Mouse (Mus musculus) kidney, adult 2 months (tissue): ENCODE data around the gene Fam83f. TPM values are rescaled to one million over a fixed set of nuclear protein-coding genes. Genes with fewer than 3 reads are reported as not detected.

ENCODE experiments used
- DNase-seq: peaks from one replicate; pipeline ENCODE4 v3.0.0; 2021
- H3K27ac ChIP-seq: fragments of 200-500 bp; 2 replicates; pipeline ENCODE4 v1.5.1; 2012; ENCODE audit warnings: low read depth, low read length, control low read depth, inconsistent platforms; ENCODE audit not compliant: insufficient read depth
- H3K27me3 ChIP-seq: fragments of 200-500 bp; replicated peaks from 2 replicates; pipeline ENCODE4 v1.6.1; 2012; ENCODE audit warnings: mild to moderate bottlenecking, moderate library complexity, low read length, inconsistent platforms; ENCODE audit not compliant: control insufficient read depth, insufficient read depth
- H3K36me3 ChIP-seq: fragments of 200-500 bp; 2 replicates; pipeline ENCODE4 v1.6.1; 2012; ENCODE audit warnings: mild to moderate bottlenecking, moderate library complexity, low read length, inconsistent platforms; ENCODE audit not compliant: control insufficient read depth, insufficient read depth
- H3K4me1 ChIP-seq: fragments of 200-500 bp; 2 replicates; pipeline ENCODE4 v1.6.1; 2011; ENCODE audit warnings: low read length; ENCODE audit not compliant: control insufficient read depth, insufficient read depth
- H3K4me3 ChIP-seq: fragments of 200-500 bp; 2 replicates; pipeline ENCODE4 v1.5.1; 2011; ENCODE audit warnings: mild to moderate bottlenecking, low read depth, low read length, control low read depth; ENCODE audit not compliant: insufficient read depth
- CTCF ChIP-seq: fragments of 200-500 bp; conservative IDR thresholded peaks from 2 replicates; pipeline ENCODE4 v1.5.1; 2011; ENCODE audit warnings: low read depth, mild to moderate bottlenecking, control low read depth, low read length, moderate library complexity, mixed read lengths; ENCODE audit not compliant: insufficient read depth, insufficient read length
- POLR2A ChIP-seq: fragments of 200-500 bp; IDR thresholded peaks from one replicate; pipeline ENCODE4 v1.6.1; 2011; ENCODE audit warnings: low read depth, low read length, control low read depth
- WGBS: fragments of 180-500 bp; shearing (Covaris S2); methylation state at CpG from one replicate; pipeline ENCODE4 v1.1.7; 2018; 5-methylcytosine and 5-hydroxymethylcytosine counted together
- polyA plus RNA-seq: library from polyadenylated mRNA; depleted of rRNA; stranded (reverse); fragments of >200 nt; gene quantifications from 2 replicates; pipeline ENCODE4 v1.2.3, GENCODE M21; 2012

The Fam83f gene
- polyA plus RNA-seq, 1 experiment, result 2.8 TPM

DNA sequence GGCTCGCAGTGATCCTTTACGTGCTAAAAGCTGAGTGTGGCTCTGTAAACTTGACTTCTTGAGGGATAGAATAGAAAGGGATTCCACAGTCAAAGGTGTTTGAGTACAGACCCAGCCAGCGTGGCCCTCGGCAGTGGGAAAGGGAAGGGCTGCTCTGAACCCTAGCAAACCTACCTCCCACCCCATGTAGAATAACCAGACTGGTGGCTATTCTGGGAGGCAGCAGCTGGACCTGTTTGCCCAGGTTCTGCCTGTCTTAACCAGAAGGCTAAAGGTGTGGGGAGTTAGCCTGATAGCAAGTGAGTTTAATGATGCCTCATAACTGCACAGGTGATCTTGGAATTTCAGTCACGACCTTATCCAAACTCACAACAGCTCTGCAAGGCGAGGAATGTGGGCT is 11.5 kb downstream of the Fam83f start:
- H3K27ac ChIP-seq, result peak overlapping the region; percentile 26; the same call in 1 of the 2 replicates
- WGBS, result 72% methylated on average over 6 of the region's 6 CpGs
- H3K4me1 ChIP-seq, result peaks cover 42% of the 10 kb centered on the region

DNA sequence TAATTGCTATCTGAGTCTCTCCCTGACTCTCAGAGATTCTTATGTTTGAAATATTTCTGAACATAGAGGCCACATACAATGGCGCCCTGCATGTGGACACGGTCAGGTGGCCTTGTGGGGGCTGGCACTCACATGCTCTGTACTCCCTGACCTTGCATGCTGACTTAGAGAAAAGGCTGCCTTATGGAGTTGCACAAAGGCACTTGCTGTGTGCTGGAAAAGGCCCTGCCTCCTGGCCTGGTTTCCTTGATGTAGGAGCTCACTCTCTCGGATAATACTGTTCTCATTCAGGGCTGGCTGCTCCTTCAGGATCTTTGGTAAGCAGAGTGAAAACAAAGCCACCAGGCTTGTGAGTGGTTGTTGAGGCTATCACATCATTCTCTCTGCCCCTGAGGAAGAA is 12.3 kb downstream of the Fam83f start:
- TF ChIP-seq CTCF (no peak), POLR2A (no peak)
- peak; percentile 47 for DNase-seq
- H3K4me3 ChIP-seq, result no peak overlapping the region
- H3K36me3 ChIP-seq, result no peaks in the 10 kb centered on the region
- H3K4me1 ChIP-seq, result peaks cover 42% of the 10 kb centered on the region
- H3K27ac ChIP-seq, result peak overlapping the region; percentile 14; the same call in 1 of the 2 replicates
- H3K27me3 ChIP-seq, result no peaks in the 10 kb centered on the region
- WGBS, result 27% methylated on average over 3 of the region's 3 CpGs

More for the DNA sequence above, 11.5 kb downstream of the Fam83f start:
- peak; percentile 66 for DNase-seq
- Histone ChIP-seq H3K27me3 (no peaks in the 10 kb centered on the region), H3K36me3 (no peaks in the 10 kb centered on the region), H3K4me3 (no peak overlapping the region)
- TF ChIP-seq CTCF, result no peak
- no peak for TF ChIP-seq POLR2A

DNA sequence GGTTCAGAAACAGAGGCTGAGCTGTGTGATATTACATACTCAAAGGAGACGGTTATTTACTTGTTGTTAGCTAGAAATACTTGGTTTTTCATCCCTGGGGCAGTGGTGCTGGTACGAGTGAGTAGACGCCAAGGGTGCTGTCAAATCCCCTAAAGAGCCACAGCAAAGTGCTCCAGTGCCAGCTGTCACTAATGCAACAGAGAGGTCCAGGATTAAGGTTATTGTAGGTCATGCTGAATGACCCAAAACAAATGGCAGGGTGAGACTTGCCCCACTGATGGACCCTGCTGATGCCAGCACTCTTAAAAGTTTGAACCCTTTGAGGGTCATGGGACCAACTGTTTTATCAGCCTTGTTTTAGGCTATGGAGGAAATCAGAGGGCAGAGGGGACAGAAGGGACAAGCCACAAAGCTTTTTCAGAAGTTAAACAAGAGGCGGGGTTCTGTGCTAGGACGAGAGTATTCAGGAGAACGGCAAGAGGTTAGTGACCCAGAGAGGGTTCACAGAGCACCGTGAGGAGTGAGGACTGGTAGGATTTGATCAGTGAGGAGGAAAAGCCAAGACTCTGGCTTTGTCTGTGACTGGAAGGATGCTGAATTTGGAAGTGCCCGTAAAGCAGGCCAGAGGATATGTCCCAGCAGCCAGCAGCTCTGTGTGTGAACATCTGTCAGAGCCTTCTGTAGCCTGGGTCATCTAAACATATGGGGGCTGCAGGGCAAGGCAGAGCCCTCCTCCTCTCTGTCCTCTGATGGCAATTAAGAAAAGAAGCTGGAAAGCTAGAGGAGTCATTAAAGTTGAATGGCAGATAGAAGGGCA is 13.3 kb downstream of the Fam83f start:
- peaks cover 35% of the 10 kb centered on the region for H3K4me1 ChIP-seq

DNA sequence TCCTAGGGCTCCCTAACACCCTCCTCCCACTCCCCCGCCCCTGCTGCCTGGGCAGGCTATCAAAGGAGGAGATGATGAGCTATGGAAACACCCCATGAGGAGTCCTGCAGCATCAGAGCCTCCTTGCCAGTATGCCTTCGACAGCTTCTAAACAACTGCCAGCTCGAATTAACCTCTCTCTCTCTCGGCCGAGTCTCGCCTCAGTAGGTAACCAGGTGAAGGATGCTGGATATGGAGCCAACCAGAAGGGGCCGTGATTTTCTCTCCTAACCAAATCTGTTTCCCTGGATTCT is 13.9 kb downstream of the Fam83f start:
- Histone ChIP-seq H3K4me3 (no peak overlapping the region), H3K4me1 (peaks cover 31% of the 10 kb centered on the region), H3K27ac (no peak overlapping the region), H3K36me3 (no peaks in the 10 kb centered on the region), H3K27me3 (no peaks in the 10 kb centered on the region)
- TF ChIP-seq POLR2A (no peak), CTCF (no peak)
- WGBS, result 52% methylated on average over 7 of the region's 7 CpGs
- no peak for DNase-seq

More for the DNA sequence above, 13.3 kb downstream of the Fam83f start:
- H3K36me3 ChIP-seq, result no peaks in the 10 kb centered on the region
- peak; percentile 30 for DNase-seq
- TF ChIP-seq POLR2A (no peak), CTCF (no peak)
- no peak overlapping the region for H3K27ac ChIP-seq
- H3K4me3 ChIP-seq, result no peak overlapping the region
- no peaks in the 10 kb centered on the region for H3K27me3 ChIP-seq
- WGBS, result 32% methylated on average over 8 of the region's 8 CpGs

DNA sequence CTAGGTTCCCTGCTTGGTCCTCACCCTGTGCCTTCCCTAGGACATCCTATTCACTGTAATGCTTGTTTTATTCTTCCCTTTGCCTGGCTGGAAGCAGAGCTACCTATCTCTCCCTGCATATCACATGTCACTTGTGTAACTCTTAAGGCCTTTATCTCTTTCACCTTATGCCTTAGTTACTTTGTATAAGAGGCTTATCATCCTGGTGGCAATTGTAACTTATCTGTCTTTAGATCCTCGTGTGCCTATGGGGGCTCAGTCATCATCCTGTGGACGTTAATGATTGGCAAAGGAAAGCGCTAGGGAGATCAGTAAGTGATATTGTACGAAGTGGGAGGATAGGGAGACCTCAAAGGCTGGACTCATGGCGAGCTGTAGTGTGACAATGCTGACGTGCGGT is 16.9 kb downstream of the Fam83f start:
- TF ChIP-seq POLR2A (no peak), CTCF (no peak)
- WGBS, result 77% methylated on average over 7 of the region's 7 CpGs
- H3K4me3 ChIP-seq, result no peak overlapping the region
- H3K4me1 ChIP-seq, result peaks cover 7% of the 10 kb centered on the region; the same call in 1 of the 2 replicates
- no peak for DNase-seq
- no peaks in the 10 kb centered on the region for H3K36me3 ChIP-seq
- no peaks in the 10 kb centered on the region for H3K27me3 ChIP-seq
- no peak overlapping the region for H3K27ac ChIP-seq

DNA sequence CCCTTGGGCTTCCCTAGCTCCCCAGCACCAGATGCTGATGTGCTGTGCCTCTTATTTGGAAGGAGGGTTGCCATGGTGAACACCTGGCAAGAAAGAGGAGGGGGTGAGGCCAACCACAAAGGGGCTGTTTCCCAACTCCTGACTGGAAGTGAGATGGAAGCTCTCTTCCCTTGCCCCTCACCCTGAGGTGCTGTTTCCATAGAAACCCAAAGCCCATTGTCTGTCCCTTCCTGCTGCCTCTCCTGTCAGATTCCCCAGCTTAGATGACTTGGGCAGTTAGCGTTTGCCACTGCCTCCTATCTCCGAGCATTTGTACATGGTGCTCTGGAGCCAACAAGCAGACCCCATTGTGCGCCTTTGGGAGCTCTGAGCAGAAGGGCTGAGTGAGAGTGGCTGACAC is 21.8 kb downstream of the Fam83f start:
- H3K4me1 ChIP-seq, result no peaks in the 10 kb centered on the region
- WGBS, result 72% methylated on average over 3 of the region's 3 CpGs
- no peak for DNase-seq

DNA sequence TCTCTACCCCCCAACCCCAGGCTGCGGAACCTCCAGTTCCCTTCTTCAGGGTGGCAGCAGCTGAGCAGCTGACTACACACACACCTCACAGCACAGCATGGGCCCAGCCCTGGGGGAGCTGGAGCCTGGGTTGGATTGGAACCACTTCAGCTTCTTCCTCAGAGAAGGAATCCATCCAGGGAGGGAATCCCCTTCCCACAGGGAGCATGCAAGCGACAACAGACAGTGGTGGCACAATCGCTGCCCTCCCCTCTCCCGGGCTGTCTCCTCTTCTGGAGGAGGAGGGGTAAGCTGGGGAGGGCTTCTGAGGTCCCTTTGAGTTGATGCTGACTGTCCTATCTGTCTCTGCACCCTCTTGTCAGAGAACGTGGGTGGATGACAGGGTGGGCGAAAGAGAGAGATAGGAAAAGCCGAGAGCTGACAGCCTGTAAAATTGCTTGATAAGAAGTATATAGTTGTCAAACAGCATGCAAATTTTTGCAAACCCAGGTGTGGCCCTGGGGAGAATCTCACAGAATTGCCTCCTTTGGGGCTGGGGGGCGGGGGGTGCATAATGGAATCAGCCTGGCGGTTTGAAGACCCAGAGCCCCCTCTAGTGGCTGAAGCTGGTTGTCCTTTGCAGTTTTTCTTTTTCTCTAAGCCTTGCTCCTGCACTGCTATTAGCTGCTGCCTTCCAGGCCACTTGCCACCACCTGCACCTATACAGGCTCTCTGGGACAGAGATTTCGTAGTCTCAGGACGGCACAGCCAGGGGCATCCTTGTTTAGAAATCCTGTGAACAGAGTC is 22.7 kb downstream of the Fam83f start:
- H3K36me3 ChIP-seq, result no peaks in the 10 kb centered on the region
- WGBS, result 44% methylated on average over 11 of the region's 11 CpGs
- TF ChIP-seq CTCF, result peak; percentile 79
- TF ChIP-seq POLR2A, result no peak

More for the DNA sequence above, 21.8 kb downstream of the Fam83f start:
- H3K4me3 ChIP-seq, result no peak overlapping the region
- no peak overlapping the region for H3K27ac ChIP-seq
- TF ChIP-seq CTCF (no peak), POLR2A (no peak)
- no peaks in the 10 kb centered on the region for H3K27me3 ChIP-seq
- H3K36me3 ChIP-seq, result no peaks in the 10 kb centered on the region

More for the DNA sequence above, 22.7 kb downstream of the Fam83f start:
- H3K4me1 ChIP-seq, result no peaks in the 10 kb centered on the region
- H3K27me3 ChIP-seq, result no peaks in the 10 kb centered on the region
- H3K27ac ChIP-seq, result no peak overlapping the region
- peak; percentile 59 for DNase-seq
- no peak overlapping the region for H3K4me3 ChIP-seq
